Mouse (Mus musculus) layer of hippocampus, adult 8-10 months (tissue): ENCODE data around the gene Capza1. TPM values are rescaled to one million over a fixed set of nuclear protein-coding genes. Genes with fewer than 3 reads are reported as not detected.
A peak's percentile ranks its signal among the peaks of the same experiment; 100 is the strongest.
"Not testable (repeated sequence)": the region's sequence is repeated elsewhere in the genome, so short reads cannot be mapped to it uniquely, and the experiment has no call there.

Source experiments
- DNase-seq, 2 experiments: peaks; one replicate each; pipeline ENCODE4 v3.0.0; 2022; ENCODE audit warnings: low spot score in 2 of 2
- total RNA-seq, 4 experiments: library from RNA; stranded (reverse); gene quantifications; 2 replicates each; pipeline ENCODE4 v1.2.4; 2022

The Capza1 gene
- total RNA-seq, 4 experiments from 2014 or later = 33.9 to 44.7 (median 37.0) TPM

- peak in 1 of 2 experiments; percentile 37 for DNase-seq
These were observed 46.8 kb downstream of the Capza1 start for GRCm38 (mm10) chr3:104817481-104817990.

GRCm38 (mm10) chr3:104816130-104816529 lies 48.2 kb downstream of the Capza1 start:
- DNase-seq = no peak

- no peak for DNase-seq
These were observed 49.0 kb downstream of the Capza1 start for GRCm38 (mm10) chr3:104815346-104815745.

- no peak for DNase-seq
These were observed 49.6 kb downstream of the Capza1 start for GRCm38 (mm10) chr3:104814746-104815145.

- DNase-seq = not testable (repeated sequence)
These were observed 51.1 kb downstream of the Capza1 start for GRCm38 (mm10) chr3:104813227-104813626.

GRCm38 (mm10) chr3:104812254-104812653 lies 52.1 kb downstream of the Capza1 start:
- no peak for DNase-seq

- DNase-seq = no peak
These were observed 52.6 kb downstream of the Capza1 start for GRCm38 (mm10) chr3:104811752-104812151.

GRCm38 (mm10) chr3:104805539-104805938 lies 58.8 kb downstream of the Capza1 start:
- no peak for DNase-seq

- no peak for DNase-seq
These were observed 60.0 kb downstream of the Capza1 start for GRCm38 (mm10) chr3:104804312-104804711.

GRCm38 (mm10) chr3:104801481-104801880 lies 62.8 kb downstream of the Capza1 start:
- no peak for DNase-seq

GRCm38 (mm10) chr3:104800681-104801080 lies 63.6 kb downstream of the Capza1 start:
- no peak for DNase-seq

- no peak for DNase-seq
These were observed 67.7 kb downstream of the Capza1 start for GRCm38 (mm10) chr3:104796430-104797082.

GRCm38 (mm10) chr3:104795661-104796340 lies 68.5 kb downstream of the Capza1 start:
- no peak for DNase-seq

- DNase-seq = no peak
These were observed 69.3 kb downstream of the Capza1 start for GRCm38 (mm10) chr3:104794953-104795470.

GRCm38 (mm10) chr3:104793871-104794828 lies 70.2 kb downstream of the Capza1 start:
- peak; percentile 50 to 58 for DNase-seq

- DNase-seq = no peak
These were observed 71.7 kb downstream of the Capza1 start for GRCm38 (mm10) chr3:104792360-104793270.

GRCm38 (mm10) chr3:104791671-104792070 lies 72.6 kb downstream of the Capza1 start:
- no peak for DNase-seq

GRCm38 (mm10) chr3:104791017-104791416 lies 73.3 kb downstream of the Capza1 start:
- DNase-seq = no peak

GRCm38 (mm10) chr3:104790401-104790937 lies 73.8 kb downstream of the Capza1 start:
- peak in 1 of 2 experiments; percentile 39 for DNase-seq

- no peak for DNase-seq
These were observed 74.5 kb downstream of the Capza1 start for GRCm38 (mm10) chr3:104789822-104790221.
